Mouse (Mus musculus): ENCODE data around the gene Cnga1. TPM values are rescaled to one million over a fixed set of nuclear protein-coding genes. Genes with fewer than 3 reads are reported as not detected.

Gene Cnga1
- polyA plus RNA-seq, 1 experiment from 2014 or later = not detected

- no peaks in the 10 kb centered on the region for H3K27me3 ChIP-seq (ENCODE audit: poor library complexity, severe bottlenecking)
- WGBS = 80% methylated on average over 3 of the region's 3 CpGs
- H3K9me3 ChIP-seq = no peaks in the 10 kb centered on the region
- no peak for DNase-seq (ENCODE audit: extremely low spot score, low spot score)
- H3K4me1 ChIP-seq = peaks cover 18% of the 10 kb centered on the region
- H3K36me3 ChIP-seq (replicated peaks) = peaks cover 1% of the 10 kb centered on the region
- H3K27ac ChIP-seq = no peak overlapping the region
- H3K4me3 ChIP-seq = no peak overlapping the region
Measured at GRCm38 (mm10) chr5:72560976-72561628, 83.0 kb downstream of the Cnga1 start.

GRCm38 (mm10) chr5:72559544-72560049, 84.5 kb downstream of the Cnga1 start, which contains the start of gene Nfxl1:
TSS of gene Nfxl1 (minus strand) at chr5:72559684.
- WGBS = 0% methylated on average over 42 of the region's 42 CpGs
- DNase-seq (ENCODE audit: extremely low spot score, low spot score) = peak; percentile 96
- H3K27ac ChIP-seq = peak within 1 kb of the TSS; percentile 94
- no peaks in the 10 kb centered on the region for H3K27me3 ChIP-seq (ENCODE audit: poor library complexity, severe bottlenecking)
- H3K9me3 ChIP-seq = no peaks in the 10 kb centered on the region
- peaks cover 16% of the 10 kb centered on the region for H3K36me3 ChIP-seq (replicated peaks)
- peaks cover 18% of the 10 kb centered on the region for H3K4me1 ChIP-seq
- peak within 1 kb of the TSS; percentile 96 for H3K4me3 ChIP-seq

GRCm38 (mm10) chr5:72558716-72559526, 85.2 kb downstream of the Cnga1 start:
- H3K4me3 ChIP-seq = peak overlapping the region; percentile 96
- no peak for DNase-seq (ENCODE audit: extremely low spot score, low spot score)
- peaks cover 18% of the 10 kb centered on the region for H3K4me1 ChIP-seq
- under 1% methylated on average over 57 of the region's 57 CpGs for WGBS
- peaks cover 23% of the 10 kb centered on the region for H3K36me3 ChIP-seq (replicated peaks)
- no peaks in the 10 kb centered on the region for H3K9me3 ChIP-seq
- H3K27me3 ChIP-seq (ENCODE audit: poor library complexity, severe bottlenecking) = no peaks in the 10 kb centered on the region
- peak overlapping the region; percentile 94 for H3K27ac ChIP-seq

GRCm38 (mm10) chr5:72556245-72556644, 87.8 kb downstream of the Cnga1 start:
- H3K27me3 ChIP-seq (ENCODE audit: poor library complexity, severe bottlenecking) = no peaks in the 10 kb centered on the region
- 83% methylated on average over 3 of the region's 3 CpGs for WGBS
- H3K9me3 ChIP-seq = no peaks in the 10 kb centered on the region
- peaks cover 47% of the 10 kb centered on the region for H3K36me3 ChIP-seq (replicated peaks)
- no peak for DNase-seq (ENCODE audit: extremely low spot score, low spot score)
- peaks cover 18% of the 10 kb centered on the region for H3K4me1 ChIP-seq
- H3K4me3 ChIP-seq = no peak overlapping the region
- H3K27ac ChIP-seq = no peak overlapping the region

Other genes with a start within 250 kb of the Cnga1 start
- 1.0 and 1.3 TPM in 2 replicates for gene Corin, start 139.8 kb downstream of the Cnga1 start, polyA plus RNA-seq (2016; fragmentation: Nextera tagmentation; extraction: Ambion mirVana)
- 16.6 and 18.7 TPM in 2 replicates for gene Nfxl1, start 84.6 kb downstream of the Cnga1 start, polyA plus RNA-seq (2016; fragmentation: Nextera tagmentation; extraction: Ambion mirVana)
- not detected in 2 replicates for gene Zar1, start 63.0 kb downstream of the Cnga1 start, polyA plus RNA-seq (2016; fragmentation: Nextera tagmentation; extraction: Ambion mirVana)
- gene Gm5868, start 56.7 kb downstream of the Cnga1 start, polyA plus RNA-seq (2016; fragmentation: Nextera tagmentation; extraction: Ambion mirVana) = 1.1 and 1.5 TPM in 2 replicates
- 0.16 and 0.33 TPM in 2 replicates for gene Nipal1, start 3.5 kb upstream of the Cnga1 start, polyA plus RNA-seq (2016; fragmentation: Nextera tagmentation; extraction: Ambion mirVana)
- gene Txk, start 108.5 kb upstream of the Cnga1 start, polyA plus RNA-seq (2016; fragmentation: Nextera tagmentation; extraction: Ambion mirVana) = not detected in 2 replicates
- gene Tec, start 224.2 kb upstream of the Cnga1 start, polyA plus RNA-seq (2016; fragmentation: Nextera tagmentation; extraction: Ambion mirVana) = 2.0 and 2.5 TPM in 2 replicates

All from forebrain, embryonic 10.5 days (tissue).